Mouse (Mus musculus) erythroblast, embryonic 14.5 days (primary cell): Measurements from ENCODE around the gene Atp6v0d1.
"Not testable (repeated sequence)": the region's sequence is repeated elsewhere in the genome, so short reads cannot be mapped to it uniquely, and the experiment has no call there.

Experiments
- GATA1 ChIP-seq: IDR thresholded peaks from 2 replicates; pipeline ENCODE4 v1.6.1; 2012; ENCODE audit warnings: low read length, inconsistent platforms, mixed read lengths
- TAL1 ChIP-seq: IDR thresholded peaks from 3 replicates; pipeline ENCODE4 v1.6.1; 2012; ENCODE audit warnings: low read length, inconsistent platforms, mixed read lengths

GRCm38 (mm10) chr8:105602540-105602939 lies 36.7 kb upstream of the Atp6v0d1 start:
- not testable (repeated sequence) for TF ChIP-seq TAL1, GATA1
